Mouse (Mus musculus) thymus, adult 18-20 months (tissue): ENCODE data around the gene Hoxa3.

Experiments used
- DNase-seq, 2 experiments: peaks; one replicate each; pipeline ENCODE4 v3.0.0; 2022; ENCODE audit warnings: mixed read lengths in 2 of 2

Gene Hoxa3

GRCm38 (mm10) chr6:52151571-52151970 is 61.6 kb downstream of the Hoxa3 start:
- DNase-seq, result no peak

GRCm38 (mm10) chr6:52150401-52150966 is 62.7 kb downstream of the Hoxa3 start:
- DNase-seq, result no peak

- no peak for DNase-seq
Measured at GRCm38 (mm10) chr6:52139115-52139514, 74.0 kb downstream of the Hoxa3 start.

GRCm38 (mm10) chr6:52138576-52138975 is 74.6 kb downstream of the Hoxa3 start:
- no peak for DNase-seq

GRCm38 (mm10) chr6:52137841-52138535 is 75.1 kb downstream of the Hoxa3 start:
- DNase-seq, result no peak

- DNase-seq, result no peak
Measured at GRCm38 (mm10) chr6:52123673-52124072, 89.5 kb downstream of the Hoxa3 start.

- DNase-seq, result no peak
Measured at GRCm38 (mm10) chr6:52121173-52121572, 92.0 kb downstream of the Hoxa3 start.
